Mouse (Mus musculus): ENCODE measurements at regions not wholly inside any gene's neighbourhood (a gene's known extent, or its start where the extent isn't known, plus 50 kb on each side); places are given as distances from the start of the nearest gene placed in this dataset.

DNA sequence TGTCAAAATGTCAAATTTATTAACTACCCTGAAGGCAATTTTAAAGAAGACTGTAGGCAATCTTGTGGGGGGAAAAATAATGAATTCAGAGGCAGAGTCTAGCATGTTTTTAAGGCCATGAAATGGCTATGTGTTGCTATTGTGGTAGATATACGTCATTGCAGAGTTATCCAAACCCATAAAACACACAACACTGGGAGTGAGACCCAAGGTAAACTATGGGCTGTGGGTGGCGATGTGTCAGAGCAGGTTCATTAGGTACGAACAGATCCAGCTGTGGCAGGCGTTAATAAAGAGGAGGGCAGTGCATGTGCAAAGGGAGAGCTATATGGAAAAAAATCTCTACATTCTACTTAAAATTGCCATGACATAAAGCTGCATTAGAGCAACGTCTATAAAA, 189.4 kb upstream of the Btg1 start:
- no peak for DNase-seq (ENCODE audit: low read depth, low spot score)

DNA sequence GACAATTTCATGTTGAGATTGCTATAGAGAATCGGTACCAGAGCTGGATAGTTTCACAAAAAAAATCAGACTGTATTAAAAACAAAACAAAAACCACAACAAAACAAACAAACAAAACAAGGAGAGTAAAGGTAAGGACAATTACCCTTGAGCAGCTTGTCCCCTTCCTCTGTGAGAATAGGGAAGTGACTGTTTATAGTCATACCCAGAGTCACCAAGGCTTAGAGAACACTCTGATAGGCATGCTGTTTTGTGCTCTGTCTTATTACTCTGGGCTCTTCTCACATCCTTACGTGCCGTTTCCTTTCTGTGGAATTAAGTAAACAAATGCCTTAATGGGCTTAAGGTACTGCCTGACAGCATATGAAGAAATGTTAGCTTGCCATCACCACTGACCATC, 186.7 kb upstream of the Btg1 start:
- DNase-seq (ENCODE audit: low read depth, low spot score): no peak

DNA sequence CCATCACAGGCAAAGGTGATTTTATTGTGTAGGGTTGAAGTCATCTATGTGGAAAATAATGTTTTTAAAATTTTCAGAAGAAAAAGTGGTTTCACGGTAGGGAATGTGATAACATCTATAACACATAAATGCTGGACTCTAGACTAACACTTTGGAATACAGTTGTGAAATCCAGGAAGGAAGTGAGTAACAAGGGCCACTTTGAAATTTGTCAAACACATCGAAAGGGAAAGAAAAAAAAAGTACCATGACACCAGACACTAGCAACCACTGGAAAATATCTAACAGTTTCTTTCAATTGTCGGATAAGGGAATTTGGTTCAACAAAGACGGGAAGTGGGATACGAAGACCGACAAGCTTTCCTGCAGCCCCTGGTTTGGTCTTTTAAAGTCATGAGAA, 181.7 kb upstream of the Btg1 start:
- DNase-seq (ENCODE audit: low read depth, low spot score): no peak

DNA sequence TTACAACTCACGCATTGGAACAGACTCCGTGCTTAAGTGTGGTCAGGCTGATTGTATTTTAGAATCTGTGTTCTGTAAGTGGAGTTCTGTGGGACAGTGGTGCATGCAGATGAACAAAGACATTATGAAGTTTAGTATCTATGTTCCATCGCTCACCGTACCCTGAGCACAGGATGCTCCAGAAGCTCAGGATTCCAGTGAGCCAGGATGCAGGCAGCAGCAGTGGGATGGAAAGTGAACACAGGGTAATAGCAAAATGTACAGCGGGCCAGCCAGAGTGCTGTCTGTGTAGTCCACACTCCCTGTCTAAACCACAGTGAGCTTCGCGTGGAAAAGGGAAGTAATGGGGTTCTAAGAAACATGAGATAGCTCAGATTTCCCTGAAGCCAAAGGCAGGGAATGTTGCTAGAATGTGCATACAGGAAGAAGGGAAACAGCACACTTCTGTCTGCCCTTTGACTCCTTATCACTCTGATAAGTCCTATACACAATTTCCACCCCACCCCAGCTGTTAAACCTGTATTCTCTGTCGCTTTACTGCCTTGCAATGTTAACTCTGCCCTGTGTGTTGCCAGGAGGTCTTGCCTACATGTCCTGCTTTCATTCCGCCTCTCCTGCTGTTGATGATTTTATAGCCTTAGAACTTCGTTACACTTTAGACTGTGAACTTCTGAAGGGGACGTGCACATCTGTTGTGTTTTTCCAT, 178.3 kb upstream of the Btg1 start:
- no peak for DNase-seq (ENCODE audit: low read depth, low spot score)

DNA sequence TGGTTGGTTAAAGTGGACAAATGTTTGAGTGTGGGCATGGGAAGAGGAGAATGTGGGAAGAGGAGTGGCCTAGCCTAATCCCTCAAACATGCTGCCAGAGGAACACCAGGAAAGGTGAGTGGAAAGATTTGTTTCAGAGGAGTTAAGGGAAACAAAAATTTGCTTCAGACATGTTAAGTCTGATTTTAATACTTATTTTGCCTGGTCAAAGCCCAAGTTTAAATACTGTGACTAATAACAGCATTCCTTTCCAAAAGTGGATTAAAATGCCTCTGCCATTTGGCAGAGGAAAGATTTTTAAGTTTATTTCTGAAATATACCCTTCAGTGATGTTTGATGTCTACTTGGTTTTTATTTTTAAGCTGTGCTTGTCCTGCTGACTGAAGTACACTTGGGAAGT, 174.6 kb upstream of the Btg1 start:
- no peak for DNase-seq (ENCODE audit: low read depth, low spot score)

DNA sequence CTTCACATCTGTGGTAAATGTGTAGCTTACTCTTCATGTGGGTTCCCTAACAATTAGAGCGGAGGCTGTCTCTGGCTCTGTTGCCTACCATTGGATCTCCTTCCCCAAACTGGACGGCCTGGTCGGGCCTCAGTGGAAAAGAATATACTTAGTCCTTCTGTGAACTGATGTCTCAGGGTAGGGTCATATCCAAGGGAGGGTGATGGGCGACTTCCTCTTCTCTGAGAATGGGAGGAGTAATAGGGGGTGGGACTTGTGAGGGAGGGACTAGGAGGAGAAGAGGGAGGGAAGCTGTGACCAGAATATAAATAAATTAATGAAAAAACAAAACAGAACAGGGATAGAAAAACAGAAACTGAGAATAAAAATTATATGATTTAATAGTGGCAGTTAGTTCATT, 166.5 kb upstream of the Btg1 start:
- DNase-seq (ENCODE audit: low read depth, low spot score): no peak

DNA sequence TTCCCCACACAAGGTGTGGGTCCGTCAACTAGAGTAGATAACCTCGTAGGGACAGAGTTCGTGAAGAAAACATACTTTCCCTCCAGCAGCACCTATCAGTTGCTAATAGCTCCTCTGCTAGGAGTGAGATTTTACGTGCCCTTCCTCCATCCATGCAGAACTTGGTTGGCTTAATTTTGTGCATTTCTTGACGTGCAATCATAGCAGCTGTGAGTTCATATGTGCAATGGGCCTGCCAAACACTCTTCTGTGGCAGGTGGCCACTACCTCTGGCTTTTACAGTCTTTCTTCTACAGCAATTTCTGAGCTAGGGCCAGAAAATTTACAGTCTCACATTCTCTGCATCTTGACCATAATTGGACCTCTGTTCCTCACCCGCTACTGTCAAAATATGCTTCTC, 161.9 kb upstream of the Btg1 start:
- DNase-seq (ENCODE audit: low read depth, low spot score): no peak

DNA sequence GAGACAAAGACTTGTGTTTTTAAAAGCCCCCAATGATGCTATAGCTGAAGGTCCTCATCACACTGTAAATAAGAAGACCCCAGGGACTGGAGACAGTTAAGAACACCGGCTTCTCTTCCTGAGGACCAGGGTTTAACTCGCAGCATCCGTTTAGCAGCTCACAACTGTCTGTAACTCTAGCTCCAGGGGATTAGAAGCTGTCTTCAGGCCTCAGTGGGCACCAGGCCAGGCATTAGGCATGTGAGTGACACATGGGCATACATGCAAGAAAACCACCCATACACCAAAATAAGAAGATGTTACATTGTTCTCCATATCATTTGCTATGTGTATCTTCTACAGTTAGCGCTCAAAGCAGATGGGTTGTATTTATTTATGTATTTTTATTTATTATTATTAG, 158.3 kb upstream of the Btg1 start:
- no peak for DNase-seq (ENCODE audit: low read depth, low spot score)

DNA sequence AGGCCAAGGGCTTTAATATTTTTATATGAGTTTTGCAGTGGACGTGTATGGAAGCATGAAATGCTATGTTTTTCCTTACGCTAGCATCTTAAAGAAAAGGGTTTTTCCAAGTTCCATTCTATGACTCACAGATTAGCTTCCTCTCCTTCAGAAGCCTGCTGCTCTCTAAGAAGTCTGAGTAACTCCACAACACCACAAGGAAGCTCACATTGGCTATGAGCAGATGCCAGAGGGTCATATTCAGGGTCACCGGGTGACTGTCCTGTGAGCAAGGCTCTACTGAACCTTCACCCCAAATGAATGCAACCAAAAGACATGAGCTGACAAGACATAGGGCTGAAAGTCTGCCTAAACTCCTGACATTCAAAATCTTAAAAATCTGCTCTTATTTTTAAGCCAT, 157.6 kb upstream of the Btg1 start:
- DNase-seq (ENCODE audit: low read depth, low spot score): no peak

DNA sequence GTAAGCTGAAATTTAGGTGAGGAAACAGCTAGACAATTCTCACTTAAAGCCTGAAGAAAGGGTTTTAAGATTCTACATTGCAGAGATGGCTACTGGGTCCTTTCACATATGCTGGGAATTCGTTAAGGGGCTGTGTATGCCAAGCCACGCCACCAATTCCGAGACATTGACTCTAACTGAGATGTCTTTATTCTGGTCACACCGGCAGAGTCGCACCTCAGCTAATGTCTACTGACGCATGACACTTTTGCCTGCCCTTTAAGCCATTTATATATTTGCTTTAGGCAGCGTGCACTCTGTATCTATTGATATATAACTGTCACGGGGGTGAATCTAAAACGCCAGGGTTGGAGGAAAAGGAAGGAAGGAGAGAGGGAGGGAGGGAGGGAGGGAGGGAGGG, 156.7 kb upstream of the Btg1 start:
- no peak for DNase-seq (ENCODE audit: low read depth, low spot score)

DNA sequence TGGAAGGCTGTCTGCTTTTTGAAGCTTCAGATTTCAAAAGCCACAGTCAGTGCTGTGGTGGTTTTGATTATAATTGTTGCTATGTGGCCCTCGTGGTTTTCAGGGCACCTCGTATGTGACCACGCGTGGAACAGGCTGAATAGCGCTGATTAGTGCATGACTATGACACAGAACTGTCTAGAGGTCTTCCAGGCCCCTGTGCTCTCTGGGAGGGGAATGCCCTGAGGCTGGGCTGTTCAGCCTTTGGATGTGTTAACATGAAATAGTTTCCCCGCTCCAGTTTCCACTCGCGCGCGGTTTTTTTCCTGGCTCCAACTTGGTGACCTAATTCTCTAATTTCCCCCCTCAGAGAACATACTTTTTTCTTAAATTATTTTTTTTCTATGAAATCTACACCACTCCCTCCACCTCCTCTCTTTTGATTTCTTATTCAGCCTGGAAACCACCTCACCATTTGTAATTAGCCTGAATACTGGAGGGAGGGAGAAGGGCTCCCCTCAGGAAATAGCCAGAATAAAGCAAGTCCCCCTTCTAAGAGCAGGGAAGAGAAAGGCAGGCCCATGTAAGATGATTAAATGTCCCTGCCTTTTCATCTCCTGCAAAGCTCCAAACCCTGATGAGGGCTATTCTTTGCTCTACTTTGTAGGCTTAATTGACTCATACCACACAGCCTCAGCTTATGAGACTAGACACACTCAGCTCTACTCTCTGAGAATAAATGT, 156.0 kb upstream of the Btg1 start:
- DNase-seq (ENCODE audit: low read depth, low spot score): peak; percentile 48

DNA sequence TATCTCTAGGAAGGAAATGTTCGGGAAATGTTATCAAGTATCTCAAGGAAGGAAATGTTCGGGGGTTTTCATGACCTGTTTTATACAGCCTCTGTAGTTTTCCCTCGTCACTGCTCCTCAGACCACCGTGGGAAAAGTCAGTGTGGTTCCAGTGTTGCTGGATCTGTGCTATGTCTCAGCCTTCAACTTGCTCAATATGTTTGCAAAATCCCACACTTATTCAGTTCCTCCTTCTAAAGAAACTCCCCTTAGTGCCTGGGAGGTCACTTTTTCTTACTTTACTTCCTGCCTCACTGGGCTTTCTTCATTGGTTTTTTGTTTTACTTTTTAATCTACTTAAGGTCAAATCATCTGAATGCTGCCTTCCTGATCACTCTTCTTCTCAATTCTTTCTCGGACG, 150.8 kb upstream of the Btg1 start:
- no peak for DNase-seq (ENCODE audit: low read depth, low spot score)

DNA sequence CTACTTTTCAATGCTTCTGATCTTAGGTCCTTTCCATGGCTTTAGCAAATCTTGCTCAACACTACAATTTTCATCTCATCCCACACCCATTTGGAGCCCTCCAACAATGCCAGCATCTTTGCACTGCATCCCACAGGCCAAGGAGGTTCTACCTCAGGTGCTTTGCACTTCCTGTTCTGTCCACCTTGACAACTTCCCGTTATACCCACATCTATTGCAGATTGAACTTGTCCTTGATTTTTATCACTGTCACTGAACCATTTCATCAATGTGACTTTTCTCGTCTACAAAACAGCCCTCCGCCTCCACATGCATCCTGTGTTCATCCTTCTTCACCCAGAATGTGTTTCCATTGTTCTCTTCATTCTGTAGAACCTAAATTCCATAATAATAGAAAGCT, 150.0 kb upstream of the Btg1 start:
- peak; percentile 64 for DNase-seq (ENCODE audit: low read depth, low spot score)

DNA sequence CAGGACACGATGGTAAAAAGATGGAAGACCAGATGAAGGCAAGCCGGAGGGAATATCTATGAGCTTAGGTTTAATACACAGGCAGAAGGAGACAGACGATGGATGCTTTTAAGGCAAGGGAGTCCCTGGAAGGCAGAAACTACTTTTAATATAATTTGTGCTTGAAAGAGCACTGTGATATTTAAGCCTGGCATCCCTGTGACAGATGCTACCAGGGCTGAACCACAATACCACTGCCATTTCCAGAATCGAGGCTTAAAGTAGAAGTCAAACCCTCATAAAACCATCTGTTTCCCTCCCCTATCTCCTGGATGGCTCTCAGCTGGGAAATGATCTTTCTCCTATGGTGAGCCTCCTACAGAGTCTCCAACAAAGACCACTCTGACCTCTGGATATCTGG, 149.1 kb upstream of the Btg1 start:
- DNase-seq (ENCODE audit: low read depth, low spot score): no peak

DNA sequence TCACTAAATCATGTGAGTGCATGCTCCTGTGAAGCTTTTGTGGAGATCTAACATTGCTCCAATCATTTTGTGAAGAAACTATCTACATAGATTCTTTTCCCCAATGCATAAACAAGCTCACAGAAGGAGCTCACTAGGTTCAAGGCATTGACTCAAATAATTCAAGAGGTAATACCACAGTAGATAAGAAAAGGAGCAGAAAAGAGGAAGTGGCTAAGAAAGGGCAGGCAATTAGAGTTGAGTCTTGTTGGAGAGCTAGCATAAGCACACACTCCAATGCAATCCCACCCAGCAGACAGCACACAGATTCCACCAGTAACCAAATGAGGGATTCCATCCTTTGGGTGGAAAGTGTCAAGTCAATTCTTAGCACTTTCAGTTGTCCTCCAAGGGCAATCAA, 145.3 kb upstream of the Btg1 start:
- no peak for DNase-seq (ENCODE audit: low read depth, low spot score)

DNA sequence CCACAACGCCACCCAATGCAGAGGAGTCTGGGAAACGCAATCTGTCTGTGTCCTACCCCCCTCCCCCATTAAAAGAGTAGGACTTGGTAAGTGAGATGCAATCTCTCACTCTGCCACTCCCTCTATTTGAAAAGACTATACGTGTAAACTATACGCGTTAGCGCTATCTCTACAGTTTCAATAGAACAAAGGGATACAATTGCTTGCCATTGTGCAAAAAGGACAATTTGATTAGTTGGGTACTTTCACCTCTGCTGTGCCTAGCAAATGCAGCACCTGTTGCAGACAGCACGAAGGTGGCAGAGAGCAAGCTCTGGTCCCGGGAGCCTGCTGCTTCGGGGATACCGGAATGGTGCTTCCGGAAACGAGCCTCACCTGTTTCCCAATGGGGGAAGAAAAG, 137.5 kb upstream of the Btg1 start:
- no peak for DNase-seq (ENCODE audit: low read depth, low spot score)

DNA sequence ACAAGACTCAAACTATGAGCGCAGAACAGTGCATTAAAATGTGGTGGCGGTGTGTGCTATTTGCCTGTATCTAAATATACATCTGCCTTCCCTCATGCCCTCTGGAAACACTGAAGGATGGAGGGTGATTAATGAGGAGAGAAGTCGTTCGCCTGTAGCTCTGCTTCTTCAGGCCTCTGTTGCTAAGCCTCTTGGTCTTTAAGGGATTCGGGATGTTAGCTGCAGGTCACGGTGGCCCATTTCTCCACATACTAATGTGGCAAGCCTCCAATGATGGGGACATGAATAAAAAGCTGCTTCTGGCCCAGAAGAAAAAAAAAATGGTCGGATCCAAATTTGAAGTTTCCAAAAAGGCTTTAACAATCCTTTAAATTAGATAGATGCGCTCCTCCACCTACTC, 137.0 kb upstream of the Btg1 start:
- no peak for DNase-seq (ENCODE audit: low read depth, low spot score)

DNA sequence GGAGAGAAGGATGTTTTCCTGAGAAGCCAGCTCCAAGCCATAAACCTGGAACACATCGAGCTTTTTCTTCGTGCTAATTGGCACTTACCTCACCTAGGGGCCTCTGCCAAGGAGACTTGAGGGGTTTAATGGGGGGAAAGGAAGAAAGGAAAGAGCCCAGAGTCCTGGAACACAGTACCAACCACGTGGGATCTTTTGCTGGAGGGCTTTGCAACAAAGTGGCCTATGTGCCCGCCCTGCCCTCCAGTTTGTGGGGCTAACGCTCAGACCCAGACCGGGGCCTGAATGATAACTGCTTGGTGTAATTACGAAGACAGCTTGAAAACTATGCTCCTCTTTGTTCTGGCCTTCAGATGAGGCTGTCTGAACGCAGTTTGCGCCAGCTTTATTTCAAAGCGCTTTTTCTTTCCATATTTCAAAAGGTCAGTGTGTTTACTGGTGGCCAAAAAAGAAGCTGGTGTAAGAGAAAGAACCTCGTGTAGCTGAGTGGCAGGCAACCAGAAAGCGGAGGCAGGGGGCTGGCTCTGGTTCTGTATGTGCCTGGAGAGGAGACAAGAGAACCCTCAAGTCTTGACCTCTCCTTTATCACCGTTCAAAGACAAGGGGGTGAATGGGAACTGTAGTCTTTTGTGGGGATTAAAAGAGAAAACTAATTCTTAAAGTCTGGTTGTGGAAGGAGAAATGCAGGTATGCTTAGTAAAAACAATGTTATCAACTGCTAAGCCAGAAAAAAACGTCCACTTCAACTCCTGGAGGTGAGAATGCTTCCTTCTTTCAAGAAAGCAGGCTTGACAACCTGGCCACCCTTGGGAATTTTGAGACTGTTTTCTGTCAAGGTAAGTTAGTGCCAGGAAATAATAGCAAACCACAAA, 136.1 kb upstream of the Btg1 start:
- no peak for DNase-seq (ENCODE audit: low read depth, low spot score)

DNA sequence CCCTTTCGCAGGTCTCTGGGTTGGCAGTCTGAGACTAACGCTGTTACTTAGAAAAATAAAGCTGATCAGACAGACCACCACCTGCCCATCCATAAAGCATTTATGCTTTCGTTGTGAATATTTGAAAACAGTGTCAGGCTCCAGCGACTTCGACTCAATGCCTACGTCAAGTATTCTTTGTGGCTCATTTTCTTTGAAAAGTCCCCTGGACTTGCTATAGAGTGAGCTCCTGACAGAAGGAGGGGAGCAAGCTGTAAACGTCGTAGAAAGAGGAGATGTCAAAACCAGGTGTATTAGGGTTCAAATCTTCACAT, 135.5 kb upstream of the Btg1 start:
- DNase-seq (ENCODE audit: low read depth, low spot score): no peak

DNA sequence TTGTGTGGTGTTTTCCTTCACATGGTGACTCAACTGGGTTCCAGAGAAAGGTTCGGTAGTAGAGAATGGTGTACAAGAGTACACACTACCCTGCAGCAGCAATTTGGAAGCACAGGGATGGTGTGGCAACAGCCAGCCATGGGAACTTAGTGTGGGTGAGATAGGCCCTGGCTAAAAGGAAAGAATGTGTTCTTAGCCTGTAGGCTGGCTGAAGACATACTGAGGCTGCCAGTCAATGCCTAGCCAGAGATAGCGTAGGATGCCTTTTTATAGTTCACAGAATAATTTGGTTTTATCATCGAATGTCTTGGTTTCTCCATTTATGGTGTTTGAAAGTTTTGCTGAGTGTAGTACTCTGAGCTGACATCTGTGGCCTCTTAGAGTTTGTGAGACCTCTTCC, 130.1 kb upstream of the Btg1 start:
- no peak for DNase-seq (ENCODE audit: low read depth, low spot score)

DNA sequence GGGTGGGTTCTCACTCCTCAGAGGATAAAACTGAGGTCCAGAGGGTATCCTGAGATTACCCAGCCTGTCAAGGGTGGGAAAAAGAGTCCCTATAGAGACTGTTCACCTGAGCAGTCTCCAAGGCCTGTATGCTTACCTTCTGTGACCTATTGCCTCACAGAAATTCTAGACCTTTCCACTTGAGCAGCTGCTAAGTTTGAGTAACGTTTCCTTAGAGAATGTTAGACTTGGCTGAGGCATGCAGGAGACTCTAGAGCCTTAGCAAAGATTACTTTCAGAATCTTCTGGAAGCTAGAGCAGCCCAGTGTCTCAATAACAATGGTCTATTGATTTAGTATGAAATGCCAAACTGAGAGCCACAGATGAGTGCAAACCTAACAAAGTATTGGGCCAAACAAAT, 123.1 kb upstream of the Btg1 start:
- DNase-seq (ENCODE audit: low read depth, low spot score): no peak

DNA sequence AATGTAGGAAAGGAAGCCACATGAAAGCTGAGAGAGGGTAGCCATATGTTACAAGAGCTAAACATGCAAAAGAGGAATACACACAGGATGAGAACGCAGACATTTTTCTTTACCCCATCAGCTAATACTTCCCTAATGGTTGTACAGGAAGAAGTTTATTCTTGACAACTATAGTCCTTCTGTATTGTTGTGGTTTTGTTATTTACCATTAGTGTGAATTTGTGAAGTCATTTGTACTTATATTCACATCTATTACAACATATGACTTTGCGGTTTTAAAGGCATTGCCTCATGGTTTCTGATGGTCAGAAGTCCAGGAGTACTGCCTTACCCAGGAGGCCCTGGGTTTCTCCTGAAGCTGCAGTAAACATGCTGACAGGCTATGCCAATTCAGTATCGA, 120.1 kb upstream of the Btg1 start:
- DNase-seq (ENCODE audit: low read depth, low spot score): no peak

DNA sequence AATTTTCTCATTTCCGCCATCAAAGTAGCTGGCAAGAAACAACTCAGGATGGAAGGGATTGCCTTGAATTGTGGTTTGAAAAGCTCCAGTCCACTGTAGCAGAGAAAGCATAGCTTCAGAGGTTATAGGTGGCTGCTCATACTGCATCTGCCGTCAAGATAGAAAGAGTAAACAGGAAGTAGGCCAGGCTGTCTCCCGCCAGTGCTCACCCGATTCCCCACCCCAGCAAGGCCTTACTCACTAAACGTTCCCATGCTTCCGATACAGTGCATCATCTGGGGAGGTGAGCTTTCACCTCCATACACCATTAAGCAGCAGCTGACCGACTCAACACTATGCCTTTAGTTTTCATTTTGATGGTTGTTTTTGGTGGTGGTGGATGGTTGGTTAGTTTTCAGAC, 119.3 kb upstream of the Btg1 start:
- DNase-seq (ENCODE audit: low read depth, low spot score): peak; percentile 11

Data from CD4-positive helper T cell, adult 2 months (primary cell).